Mouse (Mus musculus) erythroblast, embryonic 14.5 days (primary cell): ENCODE measurements around the gene Vps53.

Source experiments
- GATA1 ChIP-seq: IDR thresholded peaks from 2 replicates; pipeline ENCODE4 v1.6.1; 2012; ENCODE audit warnings: low read length, inconsistent platforms, mixed read lengths
- TAL1 ChIP-seq: IDR thresholded peaks from 3 replicates; pipeline ENCODE4 v1.6.1; 2012; ENCODE audit warnings: low read length, inconsistent platforms, mixed read lengths

DNA sequence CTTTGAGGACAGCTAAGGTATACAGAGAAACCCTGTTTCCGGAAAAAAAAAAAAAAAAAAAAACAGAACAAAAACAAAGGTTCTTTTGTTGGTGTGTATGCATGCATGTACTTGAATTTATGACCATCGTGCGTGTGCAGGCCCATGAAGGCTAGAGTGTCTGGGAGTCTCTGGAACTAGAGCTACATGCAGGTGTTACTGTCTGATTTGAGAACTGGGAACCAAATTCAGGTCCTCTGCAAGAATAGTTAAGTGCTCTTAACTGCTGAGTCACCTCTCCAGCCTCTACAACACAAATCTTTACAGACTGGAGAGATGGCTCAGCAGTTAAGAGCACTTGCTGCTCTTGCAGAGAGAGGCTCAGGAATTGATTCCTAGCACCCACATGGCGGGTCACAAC is 163.6 kb downstream of the Vps53 start:
- TF ChIP-seq GATA1 (no peak), TAL1 (no peak)
